Mouse (Mus musculus) C2C12 (cell line): ENCODE results near the gene Abcc12.

ENCODE experiments used
- CEBPB ChIP-seq: IDR thresholded peaks from one replicate; pipeline ENCODE4 v1.6.1; 2011; ENCODE audit warnings: low read depth, mild to moderate bottlenecking, control low read depth, moderate library complexity
- CTCF ChIP-seq: IDR thresholded peaks from one replicate; pipeline ENCODE4 v1.5.1; 2011; ENCODE audit not compliant: control insufficient read depth, insufficient read depth, insufficient read length
- MAX ChIP-seq: IDR thresholded peaks from one replicate; pipeline ENCODE4 v1.6.1; 2011; ENCODE audit warnings: mild to moderate bottlenecking, control low read depth
- USF1 ChIP-seq: IDR thresholded peaks from one replicate; pipeline ENCODE4 v1.6.1; 2011; ENCODE audit warnings: low read depth, mild to moderate bottlenecking, control low read depth, moderate library complexity

GRCm38 (mm10) chr8:86482116-86482515 is 98.4 kb downstream of the Abcc12 start:
- TF ChIP-seq CTCF (no peak), CEBPB (peak; percentile 87), MAX (no peak), USF1 (no peak)
